Mouse (Mus musculus) hindbrain, embryonic 11.5 days (tissue): Measurements from ENCODE around the gene Prss29. TPM values are rescaled to one million over a fixed set of nuclear protein-coding genes. Genes with fewer than 3 reads are reported as not detected.

Source experiments
- ATAC-seq: fragments of 200-750 bp; cut with Nextera tagmentation; 2 replicates; pipeline ENCODE4 v1.8.0; 2017; ENCODE audit warnings: mild to moderate bottlenecking, moderate TSS enrichment, moderate library complexity; ENCODE audit not compliant: low FRiP score
- DNase-seq: peaks from one replicate; pipeline ENCODE4 v3.0.0-alpha.2; 2015; ENCODE audit warnings: low spot score
- H3K27ac ChIP-seq: fragments of 300-500 bp; sonication (generic); 2 replicates; pipeline ENCODE4 v1.5.1; 2014; ENCODE audit warnings: mild to moderate bottlenecking, low read depth, low read length
- H3K27me3 ChIP-seq: fragments of 300-500 bp; sonication (generic); 2 replicates; pipeline ENCODE4 v1.6.1; 2014; ENCODE audit warnings: mild to moderate bottlenecking, low read length, moderate library complexity, mixed read lengths; ENCODE audit not compliant: control insufficient read depth, insufficient read depth
- H3K36me3 ChIP-seq: fragments of 300-500 bp; sonication (generic); 2 replicates; pipeline ENCODE4 v1.6.1; 2014; ENCODE audit warnings: mild to moderate bottlenecking, low read length, moderate library complexity, mixed read lengths; ENCODE audit not compliant: control insufficient read depth, insufficient read depth
- H3K4me1 ChIP-seq: fragments of 300-500 bp; sonication (generic); replicated peaks from 2 replicates; pipeline ENCODE4 v1.6.1; 2014; ENCODE audit warnings: low read length, mixed read lengths; ENCODE audit not compliant: control insufficient read depth, insufficient read depth
- H3K4me2 ChIP-seq: fragments of 300-500 bp; sonication (generic); replicated peaks from 2 replicates; pipeline ENCODE4 v1.6.1; 2014; ENCODE audit warnings: mild to moderate bottlenecking, low read depth, low read length
- H3K4me3 ChIP-seq: fragments of 300-500 bp; sonication (generic); 2 replicates; pipeline ENCODE4 v1.5.1; 2014; ENCODE audit warnings: low read depth, low read length
- H3K9ac ChIP-seq: fragments of 300-500 bp; sonication (generic); 2 replicates; pipeline ENCODE4 v1.6.1; 2014; ENCODE audit warnings: low read depth, low read length
- H3K9me3 ChIP-seq: fragments of 300-500 bp; sonication (generic); 2 replicates; pipeline ENCODE4 v1.6.1; 2016; ENCODE audit warnings: low read length; ENCODE audit not compliant: control insufficient read depth
- WGBS: fragments of 180-500 bp; shearing (Covaris S2); extraction: QIAGEN DNeasy Blood & Tissue Kit; methylation state at CpG from one replicate; pipeline ENCODE4 v1.1.7; 2014; 5-methylcytosine and 5-hydroxymethylcytosine counted together
- polyA plus RNA-seq: library from polyadenylated mRNA; unstranded; fragments of >200 nt; fragmentation: Nextera tagmentation; extraction: Ambion mirVana; gene quantifications from 2 replicates; pipeline ENCODE4 v1.2.1, GENCODE M21; 2014

The Prss29 gene
- polyA plus RNA-seq: not detected in 2 replicates

GRCm38 (mm10) chr17:25318354-25318753 is at the start of gene Prss29:
TSS of gene Prss29 (plus strand) at chr17:25318654.
- H3K4me3 ChIP-seq: no peak within 1 kb of the TSS
- H3K4me1 ChIP-seq: no peaks in the 10 kb centered on the region
- ATAC-seq: no peak

GRCm38 (mm10) chr17:25270795-25271335 is 47.6 kb upstream of the Prss29 start:
- Histone ChIP-seq H3K9ac (no peak overlapping the region), H3K9me3 (no peaks in the 10 kb centered on the region), H3K27ac (no peak overlapping the region), H3K4me2 (peak overlapping the region; percentile 90), H3K36me3 (peaks cover 23% of the 10 kb centered on the region), H3K4me3 (peak overlapping the region; percentile 99; the same call in 1 of the 2 replicates), H3K27me3 (no peaks in the 10 kb centered on the region), H3K4me1 (no peaks in the 10 kb centered on the region; the same call in 1 of the 2 replicates)
- no peak for ATAC-seq
- DNase-seq: no peak
- 85% methylated on average over 2 of the region's 2 CpGs for WGBS

More at GRCm38 (mm10) chr17:25318354-25318753, at the start of gene Prss29:
- Histone ChIP-seq H3K4me2 (no peak within 1 kb of the TSS), H3K36me3 (no peaks in the 10 kb centered on the region), H3K9ac (no peak within 1 kb of the TSS), H3K9me3 (no peaks in the 10 kb centered on the region), H3K27ac (no peak within 1 kb of the TSS), H3K27me3 (no peaks in the 10 kb centered on the region)
- no peak for DNase-seq
- WGBS: 85% methylated on average over 5 of the region's 5 CpGs

GRCm38 (mm10) chr17:25272326-25272725 is 46.1 kb upstream of the Prss29 start:
- ATAC-seq (no peak), DNase-seq (peak; percentile 46)
- H3K4me3 ChIP-seq: peak overlapping the region; percentile 99
- H3K27ac ChIP-seq: peak overlapping the region; percentile 96; the same call in 1 of the 2 replicates
- peak overlapping the region; percentile 90 for H3K4me2 ChIP-seq
- WGBS: 2% methylated on average over 10 of the region's 10 CpGs
- peaks cover 10% of the 10 kb centered on the region for H3K36me3 ChIP-seq
- H3K9me3 ChIP-seq: no peaks in the 10 kb centered on the region
- peak overlapping the region; percentile 100 for H3K9ac ChIP-seq
- no peaks in the 10 kb centered on the region; the same call in 1 of the 2 replicates for H3K4me1 ChIP-seq
- no peaks in the 10 kb centered on the region for H3K27me3 ChIP-seq

GRCm38 (mm10) chr17:25272951-25273705 is 45.3 kb upstream of the Prss29 start:
- H3K27me3 ChIP-seq: no peaks in the 10 kb centered on the region
- peak; percentile 91 for DNase-seq
- peak overlapping the region; percentile 100 for H3K9ac ChIP-seq
- H3K36me3 ChIP-seq: peaks cover 7% of the 10 kb centered on the region; the same call in 1 of the 2 replicates
- H3K4me1 ChIP-seq: no peaks in the 10 kb centered on the region; the same call in 1 of the 2 replicates
- under 1% methylated on average over 78 of the region's 92 CpGs for WGBS
- peak overlapping the region; percentile 96 for H3K27ac ChIP-seq
- peak overlapping the region; percentile 90 for H3K4me2 ChIP-seq
- ATAC-seq: peak; percentile 90
- H3K4me3 ChIP-seq: peak overlapping the region; percentile 99
- H3K9me3 ChIP-seq: no peaks in the 10 kb centered on the region

GRCm38 (mm10) chr17:25273706-25274501 is 44.5 kb upstream of the Prss29 start:
- Histone ChIP-seq H3K4me2 (peak overlapping the region; percentile 33), H3K9me3 (no peaks in the 10 kb centered on the region), H3K36me3 (peaks cover 3% of the 10 kb centered on the region; the same call in 1 of the 2 replicates), H3K4me1 (no peaks in the 10 kb centered on the region; the same call in 1 of the 2 replicates), H3K4me3 (peak overlapping the region; percentile 99), H3K27ac (peak overlapping the region; percentile 96), H3K9ac (peak overlapping the region; percentile 100), H3K27me3 (no peaks in the 10 kb centered on the region)
- peak; percentile 91 for ATAC-seq
- WGBS: under 1% methylated on average over 37 of the region's 45 CpGs
- DNase-seq: peak; percentile 97

- Histone ChIP-seq H3K9ac (peak within 1 kb of the TSS; percentile 100), H3K27ac (peak within 1 kb of the TSS; percentile 96), H3K4me1 (no peaks in the 10 kb centered on the region; the same call in 1 of the 2 replicates), H3K9me3 (no peaks in the 10 kb centered on the region), H3K4me2 (peak within 1 kb of the TSS; percentile 33), H3K36me3 (no peaks in the 10 kb centered on the region), H3K27me3 (no peaks in the 10 kb centered on the region), H3K4me3 (peak within 1 kb of the TSS; percentile 99)
- 87% methylated on average over 9 of the region's 9 CpGs for WGBS
- DNase-seq (no peak), ATAC-seq (no peak)
Observed at GRCm38 (mm10) chr17:25274571-25275346, 43.7 kb upstream of the Prss29 start, which contains the start of gene Ube2i. TSS of gene Ube2i (minus strand) at chr17:25274622.

GRCm38 (mm10) chr17:25275833-25276232 is 42.6 kb upstream of the Prss29 start:
- Histone ChIP-seq H3K27me3 (no peaks in the 10 kb centered on the region), H3K4me3 (no peak overlapping the region)
- ATAC-seq: no peak

GRCm38 (mm10) chr17:25282133-25282532 is 36.3 kb upstream of the Prss29 start:
- no peaks in the 10 kb centered on the region for H3K36me3 ChIP-seq
- H3K27ac ChIP-seq: no peak overlapping the region
- DNase-seq (no peak), ATAC-seq (no peak)
- H3K4me1 ChIP-seq: no peaks in the 10 kb centered on the region
- H3K4me3 ChIP-seq: no peak overlapping the region
- no peaks in the 10 kb centered on the region for H3K9me3 ChIP-seq
- H3K27me3 ChIP-seq: no peaks in the 10 kb centered on the region
- 46% methylated on average over 11 of the region's 11 CpGs for WGBS
- H3K4me2 ChIP-seq: no peak overlapping the region
- no peak overlapping the region for H3K9ac ChIP-seq

More at GRCm38 (mm10) chr17:25275833-25276232, 42.6 kb upstream of the Prss29 start:
- no peak for DNase-seq
- H3K4me2 ChIP-seq: no peak overlapping the region
- H3K27ac ChIP-seq: no peak overlapping the region
- H3K36me3 ChIP-seq: no peaks in the 10 kb centered on the region
- no peak overlapping the region for H3K9ac ChIP-seq
- WGBS: 98% methylated on average over 3 of the region's 3 CpGs
- H3K9me3 ChIP-seq: no peaks in the 10 kb centered on the region
- no peaks in the 10 kb centered on the region; the same call in 1 of the 2 replicates for H3K4me1 ChIP-seq
